Mouse (Mus musculus): ENCODE results near the gene Arhgef7.

The Arhgef7 gene

GRCm38 (mm10) chr8:11727651-11728481 lies at the start of gene Arhgef7:
Gene Arhgef7, plus strand, starts transcription at chr8:11727721.
- no peak for DNase-seq

GRCm38 (mm10) chr8:11684558-11684957 lies 43.0 kb upstream of the Arhgef7 start:
- no peak for DNase-seq

- DNase-seq, result no peak
These were observed 40.3 kb upstream of the Arhgef7 start for GRCm38 (mm10) chr8:11687251-11687650.

GRCm38 (mm10) chr8:11689945-11690344 lies 37.6 kb upstream of the Arhgef7 start:
- no peak for DNase-seq

- no peak for DNase-seq
These were observed 36.2 kb upstream of the Arhgef7 start for GRCm38 (mm10) chr8:11691284-11691683.

- DNase-seq, result no peak
These were observed 35.8 kb upstream of the Arhgef7 start for GRCm38 (mm10) chr8:11691761-11692160.

GRCm38 (mm10) chr8:11692455-11692854 lies 35.1 kb upstream of the Arhgef7 start:
- DNase-seq, result no peak

- DNase-seq, result no peak
These were observed 33.5 kb upstream of the Arhgef7 start for GRCm38 (mm10) chr8:11693972-11694371.

GRCm38 (mm10) chr8:11696176-11696575 lies 31.3 kb upstream of the Arhgef7 start:
- no peak for DNase-seq

GRCm38 (mm10) chr8:11697467-11697866 lies 30.1 kb upstream of the Arhgef7 start:
- no peak for DNase-seq

- DNase-seq, result no peak
These were observed 28.0 kb upstream of the Arhgef7 start for GRCm38 (mm10) chr8:11699442-11700001.

- peak; percentile 77 for DNase-seq
These were observed 27.2 kb upstream of the Arhgef7 start for GRCm38 (mm10) chr8:11700060-11701032.

GRCm38 (mm10) chr8:11701033-11701362 lies 26.5 kb upstream of the Arhgef7 start, which contains the start of gene 1700016D06Rik:
Gene 1700016D06Rik, minus strand, starts transcription at chr8:11701063.
- DNase-seq, result no peak

GRCm38 (mm10) chr8:11701428-11701827 lies 26.1 kb upstream of the Arhgef7 start:
- no peak for DNase-seq

GRCm38 (mm10) chr8:11703789-11704188 lies 23.7 kb upstream of the Arhgef7 start:
- no peak for DNase-seq

GRCm38 (mm10) chr8:11704716-11705420 lies 22.7 kb upstream of the Arhgef7 start:
- no peak for DNase-seq

GRCm38 (mm10) chr8:11705818-11706217 lies 21.7 kb upstream of the Arhgef7 start:
- no peak for DNase-seq

GRCm38 (mm10) chr8:11707701-11708100 lies 19.8 kb upstream of the Arhgef7 start:
- DNase-seq, result no peak

- no peak for DNase-seq
These were observed 18.7 kb upstream of the Arhgef7 start for GRCm38 (mm10) chr8:11708815-11709214.

- DNase-seq, result no peak
These were observed 18.0 kb upstream of the Arhgef7 start for GRCm38 (mm10) chr8:11709542-11709941.

- no peak for DNase-seq
These were observed 17.1 kb upstream of the Arhgef7 start for GRCm38 (mm10) chr8:11710415-11710814.

- peak; percentile 36 for DNase-seq
These were observed 15.3 kb upstream of the Arhgef7 start for GRCm38 (mm10) chr8:11712244-11712643.

- DNase-seq, result no peak
These were observed 10.3 kb upstream of the Arhgef7 start for GRCm38 (mm10) chr8:11717194-11717593.

Data from thymus, postnatal 14 days (tissue).